Mouse (Mus musculus) neural tube, embryonic 14.5 days (tissue): ENCODE measurements around the gene Gm8439. TPM values are rescaled to one million over a fixed set of nuclear protein-coding genes. Genes with fewer than 3 reads are reported as not detected.
A peak's percentile ranks its signal among the peaks of the same experiment; 100 is the strongest.

Experiments used
- ATAC-seq: fragments of 200-750 bp; cut with Nextera tagmentation; 2 replicates; pipeline ENCODE4 v1.8.0; 2017; ENCODE audit warnings: low read depth, mild to moderate bottlenecking, moderate TSS enrichment, moderate library complexity
- H3K27ac ChIP-seq: fragments of 300-500 bp; sonication (generic); 2 replicates; pipeline ENCODE4 v1.5.1; 2014; ENCODE audit warnings: low read depth, mild to moderate bottlenecking, control low read depth, low read length, moderate library complexity, mixed read lengths
- H3K27me3 ChIP-seq: fragments of 300-500 bp; sonication (generic); 2 replicates; pipeline ENCODE4 v1.6.1; 2014; ENCODE audit warnings: low read length; ENCODE audit not compliant: control insufficient read depth, insufficient read depth
- H3K36me3 ChIP-seq: fragments of 300-500 bp; sonication (generic); 2 replicates; pipeline ENCODE4 v1.6.1; 2014; ENCODE audit warnings: low read length, mixed read lengths; ENCODE audit not compliant: control insufficient read depth, insufficient read depth
- H3K4me1 ChIP-seq: fragments of 300-500 bp; sonication (generic); 2 replicates; pipeline ENCODE4 v1.6.1; 2014; ENCODE audit warnings: low read length; ENCODE audit not compliant: control insufficient read depth, insufficient read depth
- H3K4me2 ChIP-seq: fragments of 300-500 bp; sonication (generic); 2 replicates; pipeline ENCODE4 v1.6.1; 2014; ENCODE audit warnings: mild to moderate bottlenecking, low read depth, low read length, control low read depth
- H3K4me3 ChIP-seq: fragments of 300-500 bp; sonication (generic); 2 replicates; pipeline ENCODE4 v1.5.1; 2014; ENCODE audit warnings: low read depth, low read length, control low read depth, mixed read lengths
- H3K9ac ChIP-seq: fragments of 300-500 bp; sonication (generic); replicated peaks from 2 replicates; pipeline ENCODE4 v1.6.1; 2014; ENCODE audit warnings: low read depth, mild to moderate bottlenecking, control low read depth, low read length, mixed read lengths
- H3K9me3 ChIP-seq: fragments of 300-500 bp; sonication (generic); 2 replicates; pipeline ENCODE4 v1.6.1; 2016; ENCODE audit warnings: low read length; ENCODE audit not compliant: control insufficient read depth
- WGBS: fragments of 180-500 bp; shearing (Covaris S2); extraction: QIAGEN DNeasy Blood & Tissue Kit; methylation state at CpG from one replicate; pipeline ENCODE4 v1.1.7; 2014; 5-methylcytosine and 5-hydroxymethylcytosine counted together
- polyA plus RNA-seq: library from polyadenylated mRNA; unstranded; fragments of >200 nt; fragmentation: Nextera tagmentation; extraction: Ambion mirVana; gene quantifications from 2 replicates; pipeline ENCODE4 v1.2.1, GENCODE M21; 2014

The Gm8439 gene
- not detected in 2 replicates for polyA plus RNA-seq

GRCm38 (mm10) chr4:120588445-120588844 lies at the start of gene Gm8439:
TSS of gene Gm8439 (plus strand) at chr4:120588745.
- H3K9ac ChIP-seq: no peak within 1 kb of the TSS
- H3K27me3 ChIP-seq: 0 out of 2 replicates have a peak, but pooled peaks cover 2% of the 10 kb centered on the region
- H3K4me1 ChIP-seq: no peaks in the 10 kb centered on the region
- no peak for ATAC-seq
- no peak within 1 kb of the TSS for H3K4me2 ChIP-seq
- H3K36me3 ChIP-seq: no peaks in the 10 kb centered on the region
- 29% methylated on average over 4 of the region's 4 CpGs for WGBS
- no peaks in the 10 kb centered on the region for H3K9me3 ChIP-seq
- no peak within 1 kb of the TSS for H3K4me3 ChIP-seq
- no peak within 1 kb of the TSS for H3K27ac ChIP-seq

DNA sequence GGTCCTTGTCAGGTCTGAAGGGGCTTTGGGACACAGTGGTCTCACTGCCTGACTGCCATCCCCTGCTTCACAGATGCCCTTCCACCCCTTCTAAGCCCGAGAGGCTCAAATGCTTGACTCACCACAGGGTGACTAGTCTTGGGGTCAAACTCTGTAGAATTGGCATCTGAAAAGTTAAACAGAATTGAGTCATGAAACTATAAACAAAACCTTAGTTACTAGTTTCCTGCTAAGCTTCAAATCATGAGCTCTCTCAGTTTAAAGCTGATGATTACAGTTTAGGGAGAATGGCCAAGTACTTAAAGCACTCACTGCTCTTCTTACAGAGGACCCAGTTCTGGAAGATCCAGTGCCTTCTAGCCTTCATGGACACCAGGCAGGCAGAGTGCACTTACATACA lies 43.6 kb upstream of the Gm8439 start:
- 85% methylated on average over 1 of the region's 1 CpGs for WGBS
- no peak for ATAC-seq
- H3K36me3 ChIP-seq: peaks cover 65% of the 10 kb centered on the region

DNA sequence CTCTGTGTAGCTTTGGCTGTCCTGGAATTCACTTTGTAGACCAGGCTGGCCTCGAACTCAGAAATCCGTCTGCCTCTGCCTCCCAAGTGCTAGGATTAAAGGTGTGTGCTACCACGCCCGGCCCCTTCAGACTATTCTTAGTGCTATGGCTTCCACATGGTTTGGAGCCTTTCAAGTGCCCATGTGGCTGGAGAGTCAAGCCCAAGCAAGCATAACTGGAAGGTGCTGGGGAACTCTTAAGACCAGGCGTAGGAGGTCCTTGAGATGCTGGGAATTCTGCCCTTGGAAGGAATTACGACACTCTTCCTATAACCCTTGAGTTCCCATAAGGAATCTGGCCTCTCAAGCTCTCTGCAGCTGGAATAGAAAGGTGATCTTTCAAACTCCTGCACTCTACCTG lies 32.0 kb upstream of the Gm8439 start:
- H3K36me3 ChIP-seq: peaks cover 58% of the 10 kb centered on the region
- no peaks in the 10 kb centered on the region for H3K9me3 ChIP-seq
- no peak overlapping the region for H3K4me2 ChIP-seq
- no peak overlapping the region for H3K27ac ChIP-seq
- H3K9ac ChIP-seq: no peak overlapping the region
- H3K4me1 ChIP-seq: no peaks in the 10 kb centered on the region
- 94% methylated on average over 6 of the region's 6 CpGs for WGBS
- H3K4me3 ChIP-seq: no peak overlapping the region
- no peak for ATAC-seq
- H3K27me3 ChIP-seq: no peaks in the 10 kb centered on the region

More for the DNA sequence above, 43.6 kb upstream of the Gm8439 start:
- Histone ChIP-seq H3K27me3 (no peaks in the 10 kb centered on the region), H3K4me1 (no peaks in the 10 kb centered on the region), H3K4me2 (no peak overlapping the region), H3K9ac (no peak overlapping the region), H3K9me3 (no peaks in the 10 kb centered on the region), H3K27ac (no peak overlapping the region), H3K4me3 (no peak overlapping the region)

DNA sequence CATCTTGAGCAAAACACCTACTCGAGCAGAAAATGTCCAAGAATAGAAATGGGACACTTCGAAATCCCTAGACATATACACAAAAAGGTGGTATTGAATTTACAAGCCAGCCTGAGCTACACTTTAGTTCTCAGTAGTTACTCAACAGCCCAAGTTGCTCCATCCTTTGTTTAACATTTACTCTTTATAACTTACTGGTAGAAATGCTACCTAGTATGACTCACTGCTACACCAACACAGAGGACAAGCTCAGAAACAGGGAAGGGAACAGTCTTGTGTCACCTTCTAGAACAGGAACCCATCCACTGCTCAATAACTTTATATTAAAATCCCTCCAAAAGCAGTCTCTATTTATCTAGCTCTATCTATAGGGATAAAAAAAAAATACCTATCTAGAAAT lies 22.8 kb upstream of the Gm8439 start:
- H3K4me3 ChIP-seq: no peak overlapping the region
- H3K4me1 ChIP-seq: peaks cover 16% of the 10 kb centered on the region
- WGBS: 55% methylated on average over 2 of the region's 2 CpGs
- H3K27ac ChIP-seq: no peak overlapping the region
- no peak for ATAC-seq
- H3K9me3 ChIP-seq: no peaks in the 10 kb centered on the region
- H3K27me3 ChIP-seq: no peaks in the 10 kb centered on the region
- no peak overlapping the region for H3K4me2 ChIP-seq
- no peak overlapping the region for H3K9ac ChIP-seq
- H3K36me3 ChIP-seq: peaks cover 5% of the 10 kb centered on the region

- peaks cover 5% of the 10 kb centered on the region for H3K36me3 ChIP-seq
- no peak overlapping the region for H3K4me3 ChIP-seq
- no peak overlapping the region for H3K9ac ChIP-seq
- no peaks in the 10 kb centered on the region for H3K27me3 ChIP-seq
- H3K4me1 ChIP-seq: peaks cover 19% of the 10 kb centered on the region
- no peak for ATAC-seq
- no peak overlapping the region for H3K27ac ChIP-seq
- H3K9me3 ChIP-seq: no peaks in the 10 kb centered on the region
- H3K4me2 ChIP-seq: 0 out of 2 replicates have a peak overlapping the region, but pooled peaks have one; percentile 11
- WGBS: 50% methylated on average over 5 of the region's 5 CpGs
These were observed 20.5 kb upstream of the Gm8439 start for GRCm38 (mm10) chr4:120568005-120568404.

GRCm38 (mm10) chr4:120569025-120569424 lies 19.5 kb upstream of the Gm8439 start:
- peak overlapping the region; percentile 77 for H3K4me3 ChIP-seq
- 5% methylated on average over 4 of the region's 4 CpGs for WGBS
- H3K27me3 ChIP-seq: no peaks in the 10 kb centered on the region
- peaks cover 19% of the 10 kb centered on the region for H3K4me1 ChIP-seq
- peak overlapping the region; percentile 93; the same call in 1 of the 2 replicates for H3K27ac ChIP-seq
- peaks cover 5% of the 10 kb centered on the region for H3K36me3 ChIP-seq
- peak overlapping the region; percentile 83 for H3K4me2 ChIP-seq
- H3K9ac ChIP-seq: peak overlapping the region; percentile 94
- no peak for ATAC-seq
- no peaks in the 10 kb centered on the region for H3K9me3 ChIP-seq

DNA sequence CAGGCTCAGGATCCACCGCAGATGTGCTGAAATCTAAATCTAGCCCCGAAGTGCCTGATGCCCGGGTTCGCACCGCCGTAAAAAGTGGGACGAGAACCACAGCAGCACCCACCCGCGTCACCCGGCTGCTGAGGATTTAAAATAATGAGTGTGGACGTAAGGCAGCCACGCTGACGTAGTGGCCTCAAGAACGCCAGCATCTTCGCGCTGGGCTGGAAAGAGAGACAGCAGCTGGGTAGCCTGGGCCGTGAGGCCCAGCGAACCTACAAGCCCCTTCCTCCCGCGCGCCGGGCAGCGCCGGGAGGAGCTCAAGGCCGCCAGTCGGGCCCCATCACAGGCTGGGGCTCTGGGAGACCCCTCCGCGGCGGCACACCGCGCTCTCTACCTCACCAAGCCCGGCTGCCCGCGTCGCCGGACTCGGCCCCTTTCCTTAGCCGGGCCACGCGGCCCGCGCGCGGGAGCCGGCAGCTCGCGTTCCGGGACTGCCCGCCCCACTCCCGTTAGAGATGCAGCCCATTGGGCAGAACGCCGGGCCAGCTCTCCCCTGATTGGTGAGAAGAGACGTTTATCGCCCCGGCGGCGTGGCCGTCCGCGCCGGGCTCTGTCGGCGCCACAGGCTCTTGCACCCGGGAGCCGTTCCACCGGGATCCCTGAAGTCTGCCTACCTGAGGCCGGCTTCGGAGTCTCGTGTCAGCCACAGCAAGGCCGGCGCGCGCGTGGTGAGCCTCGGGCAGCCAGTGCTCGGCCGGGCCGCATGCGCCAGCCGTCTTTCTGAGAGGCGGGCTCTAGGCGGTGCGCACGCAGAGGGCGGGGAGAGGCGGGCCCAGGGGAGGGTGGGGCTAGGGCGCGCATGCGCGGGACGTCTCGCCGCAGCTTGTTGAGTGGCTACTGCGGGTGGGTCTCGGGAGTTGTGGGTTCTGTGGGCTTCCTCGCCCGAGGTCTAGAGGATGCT lies 18.8 kb upstream of the Gm8439 start, which contains the start of gene Ctps:
Gene Ctps, minus strand, starts transcription at position 791 of the 952 bp plus-strand sequence.
- Histone ChIP-seq H3K4me3 (peak within 1 kb of the TSS; percentile 77), H3K4me1 (peaks cover 19% of the 10 kb centered on the region), H3K9me3 (no peaks in the 10 kb centered on the region), H3K36me3 (peaks cover under 1% of the 10 kb centered on the region; the same call in 1 of the 2 replicates), H3K4me2 (peak within 1 kb of the TSS; percentile 83), H3K9ac (peak within 1 kb of the TSS; percentile 94), H3K27ac (peak within 1 kb of the TSS; percentile 93), H3K27me3 (no peaks in the 10 kb centered on the region)
- ATAC-seq: peak; percentile 97
- WGBS: under 1% methylated on average over 93 of the region's 97 CpGs

DNA sequence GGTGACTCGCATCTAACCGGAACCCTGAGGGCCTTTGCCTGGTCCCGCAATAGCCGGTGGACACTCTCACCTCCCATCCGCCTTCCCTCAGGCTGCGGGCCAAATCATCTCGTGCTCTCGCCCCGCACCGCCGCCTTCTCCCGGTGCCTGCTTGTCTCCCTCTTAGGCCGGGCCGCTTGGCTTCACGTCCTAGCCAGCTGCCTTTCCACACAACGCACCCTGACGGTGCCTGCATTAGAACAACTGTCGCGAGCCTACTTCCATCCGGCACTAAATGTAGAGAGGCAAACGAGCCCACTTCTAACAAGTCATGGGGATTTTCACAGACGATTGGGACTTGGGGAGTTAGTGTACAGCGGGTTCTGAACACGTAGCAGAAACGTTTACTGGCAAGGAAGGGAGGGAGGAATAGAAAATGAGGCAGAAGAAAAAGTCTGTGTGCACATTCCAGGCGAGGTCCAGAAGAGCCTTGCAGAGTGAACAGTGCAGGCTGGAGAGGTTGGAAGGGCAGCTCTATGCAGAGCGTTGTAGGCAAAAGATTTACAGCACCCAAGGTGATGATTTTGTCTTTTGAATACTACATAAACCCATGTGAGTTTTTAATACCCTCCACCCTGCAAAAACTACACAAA lies 18.0 kb upstream of the Gm8439 start:
- Histone ChIP-seq H3K4me2 (peak overlapping the region; percentile 83), H3K4me3 (peak overlapping the region; percentile 77), H3K27ac (peak overlapping the region; percentile 93), H3K4me1 (peaks cover 19% of the 10 kb centered on the region), H3K9ac (peak overlapping the region; percentile 94), H3K36me3 (no peaks in the 10 kb centered on the region), H3K27me3 (no peaks in the 10 kb centered on the region), H3K9me3 (no peaks in the 10 kb centered on the region)
- WGBS: under 1% methylated on average over 27 of the region's 27 CpGs
- peak; percentile 75 for ATAC-seq

DNA sequence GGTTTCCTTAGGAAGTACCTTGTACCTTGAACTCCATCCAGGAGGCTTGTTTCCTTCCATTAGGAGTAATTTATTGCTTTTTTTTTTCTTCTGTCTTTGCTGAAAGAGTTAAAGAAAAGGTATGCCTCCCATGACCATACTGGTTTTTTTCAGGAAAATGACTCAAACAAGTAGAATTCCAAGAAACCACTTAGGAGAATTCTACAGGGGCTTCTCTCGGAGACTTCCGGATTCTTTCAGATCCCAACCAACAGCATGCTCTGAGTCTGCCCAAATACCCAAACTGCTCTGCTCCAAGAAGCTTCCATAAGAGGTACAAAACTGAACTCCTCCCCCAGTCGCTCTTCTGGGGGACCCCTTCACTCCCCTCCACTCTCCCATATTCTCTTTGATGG lies 17.5 kb upstream of the Gm8439 start:
- Histone ChIP-seq H3K36me3 (no peaks in the 10 kb centered on the region), H3K27ac (peak overlapping the region; percentile 93), H3K4me3 (peak overlapping the region; percentile 77), H3K9ac (no peak overlapping the region), H3K9me3 (no peaks in the 10 kb centered on the region), H3K4me2 (peak overlapping the region; percentile 83), H3K27me3 (no peaks in the 10 kb centered on the region), H3K4me1 (peaks cover 19% of the 10 kb centered on the region)
- no peak for ATAC-seq
- 85% methylated on average over 3 of the region's 3 CpGs for WGBS
